Mouse (Mus musculus) testis, adult 2 months (tissue): ENCODE measurements around the gene Atxn2.

Experiments
- CTCF ChIP-seq: fragments of 200-500 bp; IDR thresholded peaks from 2 replicates; pipeline ENCODE4 v1.5.1; 2012; ENCODE audit warnings: low read depth, mild to moderate bottlenecking, inconsistent platforms, low read length, moderate library complexity; ENCODE audit not compliant: control insufficient read depth, insufficient read depth, insufficient replicate concordance
- POLR2A ChIP-seq: fragments of 200-500 bp; IDR thresholded peaks from 2 replicates; pipeline ENCODE4 v1.6.1; 2012; ENCODE audit warnings: low read depth, mild to moderate bottlenecking, inconsistent platforms, low read length, moderate library complexity; ENCODE audit not compliant: control insufficient read depth

- TF ChIP-seq CTCF: no peak
- TF ChIP-seq POLR2A: no peak
Observed at GRCm38 (mm10) chr5:121827876-121828275, 116.7 kb downstream of the Atxn2 start.
